Mouse (Mus musculus): ENCODE measurements around the gene Bak1. TPM values are rescaled to one million over a fixed set of nuclear protein-coding genes. Genes with fewer than 3 reads are reported as not detected.
"Not testable (repeated sequence)": the region's sequence is repeated elsewhere in the genome, so short reads cannot be mapped to it uniquely, and the experiment has no call there.

Bak1 gene
- polyA plus RNA-seq, 1 experiment from 2014 or later = 5.3 TPM

DNA sequence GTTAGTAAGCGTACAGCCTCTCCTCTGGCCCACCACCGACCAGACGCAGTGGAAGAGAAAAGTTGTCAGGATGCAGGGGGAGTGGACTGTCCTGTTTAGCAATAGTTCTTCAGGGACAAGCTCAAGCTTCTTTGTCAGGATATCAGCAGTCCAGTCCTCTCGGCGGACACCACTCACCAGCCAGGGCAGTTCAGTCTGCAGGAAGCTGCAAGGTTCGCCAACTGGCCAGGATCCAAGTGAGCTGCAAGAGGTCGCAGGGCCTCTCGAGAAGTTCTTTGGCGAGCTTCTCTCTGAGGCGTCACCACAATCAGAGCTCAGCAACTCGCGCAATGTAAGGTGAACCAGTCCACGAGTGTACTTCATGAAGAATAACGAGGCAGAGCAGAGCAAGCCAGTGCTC is 34.4 kb downstream of the Bak1 start:
- Histone ChIP-seq H3K36me3 (ENCODE audit: control insufficient read depth, insufficient read depth, low read length) (no peaks in the 10 kb centered on the region), H3K4me3 (ENCODE audit: low read depth, low read length) (no peak overlapping the region), H3K4me2 (ENCODE audit: low read depth, low read length) (no peak overlapping the region), H3K4me1 (ENCODE audit: control insufficient read depth, insufficient read depth, low read length) (no peaks in the 10 kb centered on the region), H3K27me3 (ENCODE audit: control insufficient read depth, insufficient read depth, low read length) (no peaks in the 10 kb centered on the region), H3K9me3 (ENCODE audit: control insufficient read depth, low read length) (no peaks in the 10 kb centered on the region), H3K9ac (replicated peaks; ENCODE audit: low read depth, low read length) (no peak overlapping the region), H3K27ac (ENCODE audit: low read depth, low read length) (no peak overlapping the region)
- 79% methylated on average over 14 of the region's 14 CpGs for WGBS
- ATAC-seq (ENCODE audit: low read depth) = no peak

- Histone ChIP-seq H3K4me1 (ENCODE audit: control insufficient read depth, insufficient read depth, low read length) (no peaks in the 10 kb centered on the region), H3K4me3 (ENCODE audit: low read depth, low read length) (no peak overlapping the region), H3K27me3 (ENCODE audit: control insufficient read depth, insufficient read depth, low read length) (no peaks in the 10 kb centered on the region), H3K27ac (ENCODE audit: low read depth, low read length) (no peak overlapping the region), H3K9me3 (ENCODE audit: control insufficient read depth, low read length) (no peaks in the 10 kb centered on the region), H3K9ac (replicated peaks; ENCODE audit: low read depth, low read length) (no peak overlapping the region), H3K36me3 (ENCODE audit: control insufficient read depth, insufficient read depth, low read length) (no peaks in the 10 kb centered on the region), H3K4me2 (ENCODE audit: low read depth, low read length) (no peak overlapping the region)
- no peak for ATAC-seq (ENCODE audit: low read depth)
Observed at GRCm38 (mm10) chr17:26990521-26990920, 38.3 kb downstream of the Bak1 start.

GRCm38 (mm10) chr17:26985503-26986179 is 43.2 kb downstream of the Bak1 start:
- Histone ChIP-seq H3K27ac (ENCODE audit: low read depth, low read length) (no peak overlapping the region), H3K36me3 (ENCODE audit: control insufficient read depth, insufficient read depth, low read length) (0 out of 2 replicates have a peak, but pooled peaks cover 2% of the 10 kb centered on the region)
- 79% methylated on average over 10 of the region's 10 CpGs for WGBS

GRCm38 (mm10) chr17:26983382-26983781 is 45.4 kb downstream of the Bak1 start:
- H3K4me2 ChIP-seq (ENCODE audit: low read depth, low read length) = no peak overlapping the region
- ATAC-seq (ENCODE audit: low read depth) = no peak
- H3K9me3 ChIP-seq (ENCODE audit: control insufficient read depth, low read length) = no peaks in the 10 kb centered on the region
- WGBS = 97% methylated on average over 4 of the region's 4 CpGs
- no peak overlapping the region for H3K9ac ChIP-seq (replicated peaks; ENCODE audit: low read depth, low read length)
- no peak overlapping the region for H3K27ac ChIP-seq (ENCODE audit: low read depth, low read length)
- H3K4me1 ChIP-seq (ENCODE audit: control insufficient read depth, insufficient read depth, low read length) = no peaks in the 10 kb centered on the region
- no peaks in the 10 kb centered on the region for H3K27me3 ChIP-seq (ENCODE audit: control insufficient read depth, insufficient read depth, low read length)
- H3K36me3 ChIP-seq (ENCODE audit: control insufficient read depth, insufficient read depth, low read length) = peaks cover 11% of the 10 kb centered on the region; the same call in 1 of the 2 replicates
- H3K4me3 ChIP-seq (ENCODE audit: low read depth, low read length) = no peak overlapping the region

More at GRCm38 (mm10) chr17:26985503-26986179, 43.2 kb downstream of the Bak1 start:
- no peak overlapping the region for H3K4me2 ChIP-seq (ENCODE audit: low read depth, low read length)
- no peaks in the 10 kb centered on the region for H3K9me3 ChIP-seq (ENCODE audit: control insufficient read depth, low read length)
- H3K27me3 ChIP-seq (ENCODE audit: control insufficient read depth, insufficient read depth, low read length) = no peaks in the 10 kb centered on the region
- H3K9ac ChIP-seq (replicated peaks; ENCODE audit: low read depth, low read length) = no peak overlapping the region
- H3K4me1 ChIP-seq (ENCODE audit: control insufficient read depth, insufficient read depth, low read length) = no peaks in the 10 kb centered on the region
- ATAC-seq (ENCODE audit: low read depth) = no peak
- H3K4me3 ChIP-seq (ENCODE audit: low read depth, low read length) = no peak overlapping the region

- 82% methylated on average over 2 of the region's 2 CpGs for WGBS
- H3K36me3 ChIP-seq (ENCODE audit: control insufficient read depth, insufficient read depth, low read length) = peaks cover 29% of the 10 kb centered on the region; the same call in 1 of the 2 replicates
- no peak overlapping the region for H3K4me2 ChIP-seq (ENCODE audit: low read depth, low read length)
- H3K4me1 ChIP-seq (ENCODE audit: control insufficient read depth, insufficient read depth, low read length) = peaks cover 5% of the 10 kb centered on the region; the same call in 1 of the 2 replicates
- no peaks in the 10 kb centered on the region for H3K27me3 ChIP-seq (ENCODE audit: control insufficient read depth, insufficient read depth, low read length)
- ATAC-seq (ENCODE audit: low read depth) = no peak
- H3K9me3 ChIP-seq (ENCODE audit: control insufficient read depth, low read length) = no peaks in the 10 kb centered on the region
- H3K9ac ChIP-seq (replicated peaks; ENCODE audit: low read depth, low read length) = no peak overlapping the region
- no peak overlapping the region for H3K4me3 ChIP-seq (ENCODE audit: low read depth, low read length)
- no peak overlapping the region for H3K27ac ChIP-seq (ENCODE audit: low read depth, low read length)
Observed at GRCm38 (mm10) chr17:26981050-26981449, 47.8 kb downstream of the Bak1 start.

GRCm38 (mm10) chr17:26979426-26979825 is 49.4 kb downstream of the Bak1 start:
- ATAC-seq (ENCODE audit: low read depth) = no peak
- Histone ChIP-seq H3K9ac (replicated peaks; ENCODE audit: low read depth, low read length) (no peak overlapping the region), H3K9me3 (ENCODE audit: control insufficient read depth, low read length) (no peaks in the 10 kb centered on the region), H3K27ac (ENCODE audit: low read depth, low read length) (no peak overlapping the region), H3K4me3 (ENCODE audit: low read depth, low read length) (no peak overlapping the region), H3K36me3 (ENCODE audit: control insufficient read depth, insufficient read depth, low read length) (peaks cover 42% of the 10 kb centered on the region; the same call in 1 of the 2 replicates), H3K27me3 (ENCODE audit: control insufficient read depth, insufficient read depth, low read length) (no peaks in the 10 kb centered on the region), H3K4me1 (ENCODE audit: control insufficient read depth, insufficient read depth, low read length) (peaks cover 8% of the 10 kb centered on the region), H3K4me2 (ENCODE audit: low read depth, low read length) (no peak overlapping the region)
- WGBS = 83% methylated on average over 2 of the region's 2 CpGs

DNA sequence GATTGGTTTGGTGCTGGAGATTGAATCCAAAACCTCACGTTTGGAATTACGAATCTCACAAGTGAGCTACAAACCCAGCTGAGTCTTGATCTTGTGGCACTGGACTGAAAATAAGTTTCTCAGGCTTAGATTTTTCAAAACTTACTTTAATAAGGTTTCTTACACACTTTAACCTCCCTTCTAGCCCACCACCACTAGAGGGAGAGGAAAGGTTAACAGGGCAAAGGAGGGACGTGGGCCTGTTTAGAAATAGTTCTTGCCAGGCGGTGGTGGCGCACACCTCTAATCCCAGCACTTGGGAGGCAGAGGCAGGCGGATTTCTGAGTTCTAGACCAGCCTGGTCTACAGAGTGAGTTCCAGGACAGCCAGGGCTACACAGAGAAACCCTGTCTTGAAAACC is 51.5 kb downstream of the Bak1 start:
- peaks cover 42% of the 10 kb centered on the region; the same call in 1 of the 2 replicates for H3K36me3 ChIP-seq (ENCODE audit: control insufficient read depth, insufficient read depth, low read length)
- H3K9me3 ChIP-seq (ENCODE audit: control insufficient read depth, low read length); H3K4me2 ChIP-seq (ENCODE audit: low read depth, low read length); ATAC-seq (ENCODE audit: low read depth); H3K27ac ChIP-seq (ENCODE audit: low read depth, low read length); H3K4me3 ChIP-seq (ENCODE audit: low read depth, low read length); H3K27me3 ChIP-seq (ENCODE audit: control insufficient read depth, insufficient read depth, low read length); H3K9ac ChIP-seq (replicated peaks; ENCODE audit: low read depth, low read length): not testable (repeated sequence)
- peaks cover 17% of the 10 kb centered on the region for H3K4me1 ChIP-seq (ENCODE audit: control insufficient read depth, insufficient read depth, low read length)
- WGBS = 92% methylated on average over 6 of the region's 6 CpGs

GRCm38 (mm10) chr17:26975415-26975814 is 53.4 kb downstream of the Bak1 start:
- no peak for ATAC-seq (ENCODE audit: low read depth)
- H3K9ac ChIP-seq (replicated peaks; ENCODE audit: low read depth, low read length) = no peak overlapping the region
- H3K27ac ChIP-seq (ENCODE audit: low read depth, low read length) = no peak overlapping the region
- peaks cover 46% of the 10 kb centered on the region for H3K36me3 ChIP-seq (ENCODE audit: control insufficient read depth, insufficient read depth, low read length)
- no peaks in the 10 kb centered on the region for H3K9me3 ChIP-seq (ENCODE audit: control insufficient read depth, low read length)
- peaks cover 20% of the 10 kb centered on the region for H3K4me1 ChIP-seq (ENCODE audit: control insufficient read depth, insufficient read depth, low read length)
- H3K4me2 ChIP-seq (ENCODE audit: low read depth, low read length) = no peak overlapping the region
- no peak overlapping the region for H3K4me3 ChIP-seq (ENCODE audit: low read depth, low read length)
- no peaks in the 10 kb centered on the region for H3K27me3 ChIP-seq (ENCODE audit: control insufficient read depth, insufficient read depth, low read length)

DNA sequence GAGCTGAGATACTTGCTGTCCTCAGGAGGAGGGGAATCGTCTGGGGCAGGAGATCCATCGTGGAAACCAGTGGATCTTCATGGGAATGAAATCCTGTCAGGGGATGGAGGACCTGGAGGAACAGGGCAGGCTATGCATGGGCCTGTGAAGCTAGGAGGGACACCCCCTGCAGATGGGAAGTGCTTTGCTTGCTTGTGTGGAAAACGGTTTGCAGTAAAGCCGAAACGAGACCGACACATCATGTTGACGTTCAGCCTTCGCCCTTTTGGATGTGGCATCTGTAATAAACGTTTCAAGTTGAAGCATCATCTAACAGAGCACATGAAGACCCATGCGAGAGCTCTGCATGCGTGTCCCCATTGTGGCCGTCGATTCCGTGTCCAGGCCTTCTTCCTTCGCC is 54.3 kb downstream of the Bak1 start:
- Histone ChIP-seq H3K4me3 (ENCODE audit: low read depth, low read length) (no peak overlapping the region), H3K4me2 (ENCODE audit: low read depth, low read length) (no peak overlapping the region), H3K36me3 (ENCODE audit: control insufficient read depth, insufficient read depth, low read length) (peaks cover 46% of the 10 kb centered on the region), H3K9ac (replicated peaks; ENCODE audit: low read depth, low read length) (no peak overlapping the region), H3K27me3 (ENCODE audit: control insufficient read depth, insufficient read depth, low read length) (no peaks in the 10 kb centered on the region), H3K4me1 (ENCODE audit: control insufficient read depth, insufficient read depth, low read length) (peaks cover 20% of the 10 kb centered on the region), H3K27ac (ENCODE audit: low read depth, low read length) (no peak overlapping the region), H3K9me3 (ENCODE audit: control insufficient read depth, low read length) (no peaks in the 10 kb centered on the region)
- WGBS = 93% methylated on average over 15 of the region's 15 CpGs
- no peak for ATAC-seq (ENCODE audit: low read depth)
